Mouse (Mus musculus) liver, adult 2 months (tissue): Measurements from ENCODE around the gene Jhy. TPM values are rescaled to one million over a fixed set of nuclear protein-coding genes. Genes with fewer than 3 reads are reported as not detected.

Experiments used
- DNase-seq: peaks from one replicate; pipeline ENCODE4 v3.0.0-alpha.2; 2011; ENCODE audit warnings: low read depth, low spot score; ENCODE audit errors: extremely low read depth
- H3K27ac ChIP-seq: fragments of 200-500 bp; replicated peaks from 2 replicates; pipeline ENCODE4 v1.5.1; 2012; ENCODE audit warnings: low read depth, mild to moderate bottlenecking, control low read depth, inconsistent platforms, low read length; ENCODE audit not compliant: insufficient read depth
- H3K27me3 ChIP-seq: fragments of 200-500 bp; 2 replicates; pipeline ENCODE4 v1.6.1; 2012; ENCODE audit warnings: mild to moderate bottlenecking, moderate library complexity, low read length, inconsistent platforms; ENCODE audit not compliant: control insufficient read depth, insufficient read depth
- H3K36me3 ChIP-seq: fragments of 200-500 bp; 2 replicates; pipeline ENCODE4 v1.6.1; 2012; ENCODE audit warnings: low read length, inconsistent platforms; ENCODE audit not compliant: control insufficient read depth, insufficient read depth
- H3K4me1 ChIP-seq: fragments of 200-500 bp; 2 replicates; pipeline ENCODE4 v1.6.1; 2011; ENCODE audit warnings: low read length; ENCODE audit not compliant: control insufficient read depth, insufficient read depth
- H3K4me3 ChIP-seq: fragments of 200-500 bp; 2 replicates; pipeline ENCODE4 v1.5.1; 2011; ENCODE audit warnings: low read depth, mild to moderate bottlenecking, control low read depth, low read length, moderate library complexity; ENCODE audit not compliant: insufficient read depth
- H3K79me2 ChIP-seq: fragments of 200-500 bp; 2 replicates; pipeline ENCODE4 v1.6.1; 2012; ENCODE audit warnings: inconsistent platforms, mild to moderate bottlenecking, low read length, moderate library complexity; ENCODE audit not compliant: control insufficient read depth, insufficient read depth
- H3K9ac ChIP-seq: fragments of 200-500 bp; 2 replicates; pipeline ENCODE4 v1.6.1; 2012; ENCODE audit warnings: low read depth, mild to moderate bottlenecking, control low read depth, inconsistent platforms, low read length
- CTCF ChIP-seq: fragments of 200-500 bp; IDR thresholded peaks from 2 replicates; pipeline ENCODE4 v1.5.1; 2011; ENCODE audit warnings: low read depth, low read length, control low read depth
- POLR2A ChIP-seq: fragments of 200-500 bp; IDR thresholded peaks from 2 replicates; pipeline ENCODE4 v1.6.1; 2011; ENCODE audit warnings: low read length, control low read depth; ENCODE audit not compliant: insufficient read depth; ENCODE audit errors: extremely low read depth
- WGBS: fragments of 180-500 bp; shearing (Covaris S2); methylation state at CpG from one replicate; pipeline ENCODE4 v1.1.7; 2018; 5-methylcytosine and 5-hydroxymethylcytosine counted together
- polyA plus RNA-seq: library from polyadenylated mRNA; depleted of rRNA; stranded (reverse); fragments of >200 nt; gene quantifications from 2 replicates; pipeline ENCODE4 v1.2.3, GENCODE M21; 2012
- total RNA-seq: library from RNA; depleted of rRNA; stranded (reverse); fragments of >200 nt; gene quantifications from 2 replicates; pipeline ENCODE4 v1.2.3, GENCODE M21; 2014

Gene Jhy
- total and polyA plus RNA-seq, 2 experiments, result not detected

GRCm38 (mm10) chr9:40982480-40982879 lies 18.6 kb upstream of the Jhy start:
- H3K27me3 ChIP-seq, result no peaks in the 10 kb centered on the region
- H3K27ac ChIP-seq, result no peak overlapping the region
- DNase-seq, result no peak
- TF ChIP-seq CTCF (peak; percentile 67), POLR2A (no peak)
- 43% methylated on average over 6 of the region's 6 CpGs for WGBS
- H3K79me2 ChIP-seq, result no peaks in the 10 kb centered on the region
- no peaks in the 10 kb centered on the region for H3K4me1 ChIP-seq
- H3K4me3 ChIP-seq, result no peak overlapping the region
- no peak overlapping the region for H3K9ac ChIP-seq
- H3K36me3 ChIP-seq, result no peaks in the 10 kb centered on the region

- WGBS, result 79% methylated on average over 11 of the region's 11 CpGs
- no peak overlapping the region for H3K9ac ChIP-seq
- no peak for TF ChIP-seq CTCF
- TF ChIP-seq POLR2A, result no peak
- 0 out of 2 replicates have a peak, but pooled peaks cover 4% of the 10 kb centered on the region for H3K27me3 ChIP-seq
- H3K79me2 ChIP-seq, result no peaks in the 10 kb centered on the region
- no peaks in the 10 kb centered on the region for H3K4me1 ChIP-seq
- no peaks in the 10 kb centered on the region for H3K36me3 ChIP-seq
- DNase-seq, result peak; percentile 6
- no peak overlapping the region for H3K4me3 ChIP-seq
- H3K27ac ChIP-seq, result no peak overlapping the region
Observed at GRCm38 (mm10) chr9:40974042-40974801, 10.3 kb upstream of the Jhy start.

GRCm38 (mm10) chr9:40964418-40964714 lies 448 bp upstream of the Jhy start:
- Histone ChIP-seq H3K27me3 (peaks cover 18% of the 10 kb centered on the region; the same call in 1 of the 2 replicates), H3K4me3 (no peak overlapping the region), H3K36me3 (no peaks in the 10 kb centered on the region), H3K4me1 (no peaks in the 10 kb centered on the region), H3K27ac (no peak overlapping the region), H3K9ac (no peak overlapping the region), H3K79me2 (no peaks in the 10 kb centered on the region)
- WGBS, result 44% methylated on average over 7 of the region's 7 CpGs
- no peak for TF ChIP-seq CTCF
- TF ChIP-seq POLR2A, result no peak
- no peak for DNase-seq

- no peak for TF ChIP-seq CTCF
- TF ChIP-seq POLR2A, result no peak
- 82% methylated on average over 3 of the region's 3 CpGs for WGBS
- H3K27me3 ChIP-seq, result peaks cover 19% of the 10 kb centered on the region; the same call in 1 of the 2 replicates
Observed at GRCm38 (mm10) chr9:40961401-40961800, 2.5 kb downstream of the Jhy start.

GRCm38 (mm10) chr9:40949039-40949615 lies 14.8 kb downstream of the Jhy start:
- no peak for DNase-seq
- no peaks in the 10 kb centered on the region for H3K36me3 ChIP-seq
- H3K27ac ChIP-seq, result no peak overlapping the region
- no peaks in the 10 kb centered on the region for H3K27me3 ChIP-seq
- TF ChIP-seq POLR2A, result no peak
- no peak for TF ChIP-seq CTCF
- no peaks in the 10 kb centered on the region for H3K79me2 ChIP-seq
- H3K4me3 ChIP-seq, result no peak overlapping the region
- H3K9ac ChIP-seq, result no peak overlapping the region
- 53% methylated on average over 18 of the region's 18 CpGs for WGBS
- H3K4me1 ChIP-seq, result no peaks in the 10 kb centered on the region

More at GRCm38 (mm10) chr9:40961401-40961800, 2.5 kb downstream of the Jhy start:
- H3K36me3 ChIP-seq, result no peaks in the 10 kb centered on the region
- H3K4me3 ChIP-seq, result no peak overlapping the region
- H3K27ac ChIP-seq, result no peak overlapping the region
- H3K9ac ChIP-seq, result no peak overlapping the region
- no peaks in the 10 kb centered on the region for H3K4me1 ChIP-seq
- DNase-seq, result no peak
- no peaks in the 10 kb centered on the region for H3K79me2 ChIP-seq

GRCm38 (mm10) chr9:40948473-40948872 lies 15.4 kb downstream of the Jhy start:
- Histone ChIP-seq H3K27me3 (no peaks in the 10 kb centered on the region), H3K9ac (no peak overlapping the region), H3K4me1 (no peaks in the 10 kb centered on the region), H3K36me3 (no peaks in the 10 kb centered on the region), H3K27ac (no peak overlapping the region), H3K79me2 (no peaks in the 10 kb centered on the region), H3K4me3 (no peak overlapping the region)
- WGBS, result 91% methylated on average over 6 of the region's 6 CpGs
- DNase-seq, result no peak
- no peak for TF ChIP-seq POLR2A
- no peak for TF ChIP-seq CTCF
